Mouse (Mus musculus): ENCODE data around the gene Mapre3.

Mapre3 gene

DNA sequence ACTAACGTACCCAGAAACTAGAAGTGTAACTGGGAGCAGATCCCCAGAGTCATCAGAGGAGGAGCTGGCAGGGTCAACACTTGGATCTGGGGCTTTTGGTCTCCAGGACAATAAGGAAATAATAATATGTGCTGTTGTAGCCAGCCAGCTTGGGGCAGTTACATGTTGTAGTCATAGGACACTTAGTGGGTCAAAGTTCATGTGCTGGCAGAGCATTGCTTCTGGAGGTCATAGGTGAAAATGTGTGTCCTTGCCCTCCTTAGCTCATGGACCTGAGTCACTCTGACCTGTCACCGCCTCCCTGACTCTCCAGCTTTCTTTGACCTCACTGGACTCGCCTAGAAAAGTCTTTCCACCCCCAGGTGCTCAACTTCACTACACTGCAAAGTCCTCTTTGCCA is 19.0 kb downstream of the Mapre3 start:
- Histone ChIP-seq H3K9me3 (ENCODE audit: low read length) (no peaks in the 10 kb centered on the region), H3K4me1 (replicated peaks; ENCODE audit: low read depth, low read length) (no peaks in the 10 kb centered on the region), H3K27me3 (ENCODE audit: insufficient read depth, low read length) (no peaks in the 10 kb centered on the region), H3K4me3 (replicated peaks; ENCODE audit: low read length) (no peak overlapping the region), H3K36me3 (ENCODE audit: insufficient read depth, low read length) (no peaks in the 10 kb centered on the region)
- TF ChIP-seq POU5F1 (IDR thresholded peaks at IDR 0.05; ENCODE audit: borderline replicate concordance, low read length) (no peak), CTCF (conservative IDR thresholded peaks at IDR 0.05; ENCODE audit: low read length) (no peak), NANOG (IDR thresholded peaks at IDR 0.05; ENCODE audit: borderline replicate concordance, low read length) (no peak)

DNA sequence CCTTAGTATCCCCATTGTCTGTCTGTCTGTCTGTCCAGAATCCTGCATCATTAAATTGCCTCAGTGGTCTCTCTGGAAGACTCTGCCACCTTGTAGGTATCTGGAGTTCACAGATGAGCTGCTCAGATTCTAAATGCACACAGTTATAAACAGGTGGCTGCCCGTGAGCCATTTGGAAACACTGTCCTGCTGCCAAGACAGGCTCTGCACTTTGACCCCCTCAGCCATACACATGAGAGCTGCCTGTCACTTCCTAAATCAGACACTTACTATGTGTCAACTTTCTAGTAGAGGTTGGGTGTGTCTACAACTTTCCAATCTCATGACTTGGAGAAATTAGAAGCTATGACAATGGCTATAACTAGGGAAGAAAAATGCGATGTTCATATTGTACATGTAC is 25.3 kb downstream of the Mapre3 start:
- no peak overlapping the region for H3K4me3 ChIP-seq (replicated peaks; ENCODE audit: low read length)
- no peaks in the 10 kb centered on the region for H3K36me3 ChIP-seq (ENCODE audit: insufficient read depth, low read length)
- TF ChIP-seq CTCF (conservative IDR thresholded peaks at IDR 0.05; ENCODE audit: low read length) (no peak), NANOG (IDR thresholded peaks at IDR 0.05; ENCODE audit: borderline replicate concordance, low read length) (no peak), POU5F1 (IDR thresholded peaks at IDR 0.05; ENCODE audit: borderline replicate concordance, low read length) (no peak)
- no peaks in the 10 kb centered on the region for H3K27me3 ChIP-seq (ENCODE audit: insufficient read depth, low read length)
- H3K4me1 ChIP-seq (replicated peaks; ENCODE audit: low read depth, low read length), result no peaks in the 10 kb centered on the region
- H3K9me3 ChIP-seq (ENCODE audit: low read length), result no peaks in the 10 kb centered on the region

DNA sequence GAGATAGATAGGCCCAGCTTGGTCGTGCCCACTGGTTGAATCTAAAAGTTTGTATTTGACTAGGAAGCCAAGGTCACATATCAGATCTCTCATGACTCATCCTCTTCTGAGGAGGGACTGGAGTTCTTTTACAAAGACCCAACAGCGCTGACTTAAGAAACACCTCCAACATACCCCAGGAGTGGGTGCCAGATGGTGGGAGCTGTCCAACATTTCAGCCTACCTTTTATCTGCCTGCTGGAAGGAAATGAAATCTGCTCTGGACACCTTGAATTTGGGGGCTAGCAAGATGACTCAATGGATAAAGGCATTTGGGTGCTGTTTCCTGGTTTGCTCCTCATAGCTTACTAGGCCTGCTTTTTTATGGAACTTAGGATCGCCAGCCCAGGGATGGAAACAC is 27.5 kb downstream of the Mapre3 start:
- no peak overlapping the region for H3K4me3 ChIP-seq (replicated peaks; ENCODE audit: low read length)
- TF ChIP-seq NANOG (IDR thresholded peaks at IDR 0.05; ENCODE audit: borderline replicate concordance, low read length), result no peak
- TF ChIP-seq CTCF (conservative IDR thresholded peaks at IDR 0.05; ENCODE audit: low read length), result no peak
- TF ChIP-seq POU5F1 (IDR thresholded peaks at IDR 0.05; ENCODE audit: borderline replicate concordance, low read length), result no peak
- no peaks in the 10 kb centered on the region for H3K4me1 ChIP-seq (replicated peaks; ENCODE audit: low read depth, low read length)
- no peaks in the 10 kb centered on the region for H3K9me3 ChIP-seq (ENCODE audit: low read length)
- no peaks in the 10 kb centered on the region for H3K36me3 ChIP-seq (ENCODE audit: insufficient read depth, low read length)
- no peaks in the 10 kb centered on the region for H3K27me3 ChIP-seq (ENCODE audit: insufficient read depth, low read length)

DNA sequence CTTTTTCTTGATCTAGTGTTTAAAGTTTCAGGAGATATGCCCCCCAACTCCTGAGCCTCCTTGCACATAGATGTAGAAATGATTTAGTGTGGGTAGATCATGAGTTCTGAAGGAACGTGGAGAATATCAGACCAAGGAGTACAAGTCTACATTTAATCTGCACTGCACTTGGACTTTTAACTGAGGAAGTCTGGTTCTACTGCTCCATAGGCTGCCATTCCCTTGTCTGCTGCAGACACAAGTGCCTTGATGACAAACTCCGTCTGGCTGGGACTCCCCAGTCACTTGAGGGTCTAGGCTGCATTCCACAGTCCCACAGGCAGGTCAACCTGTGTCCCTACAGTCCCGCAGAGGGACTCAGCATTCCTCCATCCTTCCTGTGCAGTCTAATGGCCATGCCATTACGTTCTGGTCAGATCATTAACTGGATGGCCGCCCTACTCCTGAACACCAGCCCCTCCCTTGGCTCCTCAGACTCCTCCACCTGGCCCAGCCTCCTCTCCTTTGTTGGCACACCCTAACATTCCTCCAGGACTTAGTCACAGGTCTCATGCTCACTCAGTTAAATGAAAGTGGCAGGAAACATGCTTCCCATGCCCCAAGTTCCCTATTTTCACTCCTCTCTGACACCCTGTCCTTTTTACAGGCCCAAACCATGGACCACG is 35.6 kb downstream of the Mapre3 start:
- H3K36me3 ChIP-seq (ENCODE audit: insufficient read depth, low read length), result no peaks in the 10 kb centered on the region
- TF ChIP-seq NANOG (IDR thresholded peaks at IDR 0.05; ENCODE audit: borderline replicate concordance, low read length) (no peak), POU5F1 (IDR thresholded peaks at IDR 0.05; ENCODE audit: borderline replicate concordance, low read length) (no peak), CTCF (conservative IDR thresholded peaks at IDR 0.05; ENCODE audit: low read length) (no peak)
- H3K4me3 ChIP-seq (replicated peaks; ENCODE audit: low read length), result no peak overlapping the region
- H3K27me3 ChIP-seq (ENCODE audit: insufficient read depth, low read length), result peaks cover 4% of the 10 kb centered on the region
- no peaks in the 10 kb centered on the region for H3K9me3 ChIP-seq (ENCODE audit: low read length)
- peaks cover 12% of the 10 kb centered on the region for H3K4me1 ChIP-seq (replicated peaks; ENCODE audit: low read depth, low read length)

DNA sequence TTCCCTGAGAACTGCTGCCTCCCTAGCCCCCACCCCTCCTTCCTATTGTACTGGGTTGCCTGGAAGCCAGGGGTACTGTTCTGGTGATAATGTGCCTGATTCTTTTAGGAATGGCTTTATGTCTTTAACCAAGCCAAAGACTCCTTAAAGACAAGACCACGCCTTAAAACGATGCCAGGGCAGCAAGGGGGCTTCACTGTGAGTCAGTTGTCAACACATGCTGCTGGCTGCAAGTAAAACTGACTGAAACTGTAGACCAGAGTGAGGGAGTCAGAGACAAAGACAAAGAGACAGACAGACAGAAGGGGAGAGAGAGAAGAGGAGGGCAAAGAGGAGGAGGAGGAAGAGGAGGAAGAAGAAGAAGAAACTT is 36.1 kb downstream of the Mapre3 start:
- Histone ChIP-seq H3K4me1 (replicated peaks; ENCODE audit: low read depth, low read length) (peaks cover 12% of the 10 kb centered on the region), H3K9me3 (ENCODE audit: low read length) (no peaks in the 10 kb centered on the region), H3K36me3 (ENCODE audit: insufficient read depth, low read length) (no peaks in the 10 kb centered on the region), H3K4me3 (replicated peaks; ENCODE audit: low read length) (no peak overlapping the region), H3K27me3 (ENCODE audit: insufficient read depth, low read length) (peaks cover 4% of the 10 kb centered on the region)
- TF ChIP-seq NANOG (IDR thresholded peaks at IDR 0.05; ENCODE audit: borderline replicate concordance, low read length) (no peak), CTCF (conservative IDR thresholded peaks at IDR 0.05; ENCODE audit: low read length) (no peak), POU5F1 (IDR thresholded peaks at IDR 0.05; ENCODE audit: borderline replicate concordance, low read length) (no peak)

DNA sequence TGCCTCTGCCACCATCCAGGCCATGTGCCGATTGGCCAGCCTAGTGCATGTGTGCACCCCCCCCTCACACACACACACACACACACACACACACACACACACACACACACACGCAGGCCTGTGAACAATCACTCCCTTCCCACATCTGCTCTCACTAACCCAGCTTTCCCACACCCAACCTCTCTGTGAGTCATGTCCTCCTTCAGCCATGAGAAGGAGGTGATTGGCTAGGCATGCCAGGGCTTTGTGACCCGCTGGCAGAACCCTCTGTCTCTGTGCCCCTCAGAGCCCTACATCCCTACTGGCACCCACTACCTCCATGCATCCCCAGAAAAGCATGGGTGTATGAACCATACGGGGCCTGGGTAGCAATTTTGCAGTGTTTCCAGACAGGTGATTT is 39.1 kb downstream of the Mapre3 start:
- Histone ChIP-seq H3K4me3 (replicated peaks; ENCODE audit: low read length) (no peak overlapping the region), H3K9me3 (ENCODE audit: low read length) (no peaks in the 10 kb centered on the region), H3K36me3 (ENCODE audit: insufficient read depth, low read length) (no peaks in the 10 kb centered on the region), H3K27me3 (ENCODE audit: insufficient read depth, low read length) (peaks cover 4% of the 10 kb centered on the region), H3K4me1 (replicated peaks; ENCODE audit: low read depth, low read length) (peaks cover 18% of the 10 kb centered on the region)
- no peak for TF ChIP-seq POU5F1 (IDR thresholded peaks at IDR 0.05; ENCODE audit: borderline replicate concordance, low read length)
- TF ChIP-seq NANOG (IDR thresholded peaks at IDR 0.05; ENCODE audit: borderline replicate concordance, low read length), result no peak
- TF ChIP-seq CTCF (conservative IDR thresholded peaks at IDR 0.05; ENCODE audit: low read length), result no peak

DNA sequence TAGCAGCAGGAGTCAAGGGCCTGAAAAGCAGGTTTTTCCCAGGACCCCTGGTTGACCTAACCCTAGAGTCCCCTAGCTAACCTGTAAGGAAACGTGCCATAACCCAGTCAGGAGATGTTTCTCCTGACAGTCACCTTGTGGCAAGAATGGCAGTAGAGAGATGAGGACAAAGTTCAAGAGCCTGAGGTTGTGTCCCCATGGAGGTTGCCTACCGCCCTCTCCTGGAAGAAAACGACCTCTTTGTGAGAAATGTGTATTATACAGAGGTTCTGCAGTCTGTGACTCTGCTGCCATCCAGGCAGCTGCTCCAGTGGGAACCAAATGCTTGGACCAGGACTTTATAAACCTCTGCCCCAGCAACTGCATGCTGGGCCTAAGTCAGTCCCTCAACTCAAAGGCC is 41.2 kb downstream of the Mapre3 start:
- H3K4me1 ChIP-seq (replicated peaks; ENCODE audit: low read depth, low read length), result peaks cover 16% of the 10 kb centered on the region
- no peak overlapping the region for H3K4me3 ChIP-seq (replicated peaks; ENCODE audit: low read length)
- H3K9me3 ChIP-seq (ENCODE audit: low read length), result no peaks in the 10 kb centered on the region
- H3K36me3 ChIP-seq (ENCODE audit: insufficient read depth, low read length), result no peaks in the 10 kb centered on the region
- TF ChIP-seq CTCF (conservative IDR thresholded peaks at IDR 0.05; ENCODE audit: low read length) (no peak), NANOG (IDR thresholded peaks at IDR 0.05; ENCODE audit: borderline replicate concordance, low read length) (no peak), POU5F1 (IDR thresholded peaks at IDR 0.05; ENCODE audit: borderline replicate concordance, low read length) (no peak)
- H3K27me3 ChIP-seq (ENCODE audit: insufficient read depth, low read length), result no peaks in the 10 kb centered on the region

DNA sequence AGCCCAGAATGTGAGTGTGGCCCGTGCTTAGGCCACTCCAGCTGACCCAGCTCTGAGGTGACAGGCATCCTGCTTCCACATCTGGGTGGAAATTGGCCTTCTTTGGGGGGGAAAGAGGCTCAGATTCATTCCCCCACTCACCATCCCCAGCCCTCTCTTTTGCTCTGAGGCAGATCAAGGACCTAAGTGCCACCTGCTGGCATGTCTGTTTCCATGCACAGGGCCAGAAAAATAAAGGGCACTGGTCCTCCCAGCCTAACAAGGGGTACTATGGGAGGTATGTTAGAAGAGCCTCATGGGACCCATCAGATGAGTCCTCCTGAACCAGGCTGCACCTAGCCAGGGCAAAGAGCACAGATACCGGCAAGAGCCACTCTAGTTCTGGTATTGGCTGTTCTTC is 41.7 kb downstream of the Mapre3 start:
- Histone ChIP-seq H3K4me3 (replicated peaks; ENCODE audit: low read length) (no peak overlapping the region), H3K4me1 (replicated peaks; ENCODE audit: low read depth, low read length) (peaks cover 12% of the 10 kb centered on the region), H3K27me3 (ENCODE audit: insufficient read depth, low read length) (no peaks in the 10 kb centered on the region; the same call in 1 of the 2 replicates), H3K9me3 (ENCODE audit: low read length) (no peaks in the 10 kb centered on the region), H3K36me3 (ENCODE audit: insufficient read depth, low read length) (no peaks in the 10 kb centered on the region)
- TF ChIP-seq POU5F1 (IDR thresholded peaks at IDR 0.05; ENCODE audit: borderline replicate concordance, low read length) (no peak), CTCF (conservative IDR thresholded peaks at IDR 0.05; ENCODE audit: low read length) (no peak), NANOG (IDR thresholded peaks at IDR 0.05; ENCODE audit: borderline replicate concordance, low read length) (no peak)

DNA sequence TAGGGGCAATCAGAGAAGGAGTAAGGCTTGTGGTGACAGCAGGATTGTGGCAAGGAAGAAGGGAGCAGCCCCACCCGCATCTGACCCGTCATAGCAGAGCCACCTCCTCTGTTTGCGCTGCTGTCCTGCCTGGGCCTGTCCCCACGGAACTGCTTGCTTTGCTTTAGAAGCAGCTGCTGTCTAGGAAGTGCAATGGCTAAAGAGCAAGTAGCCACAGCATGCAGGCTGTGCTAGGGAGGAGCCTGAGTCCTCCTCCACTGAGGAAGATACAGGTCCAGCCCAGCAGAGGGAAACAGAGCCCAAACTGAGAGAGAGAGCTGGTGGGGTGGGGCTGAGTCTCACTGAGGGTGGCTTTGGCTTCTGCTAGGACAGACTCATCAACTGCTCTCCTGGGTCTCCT is 49.4 kb downstream of the Mapre3 start:
- no peak for TF ChIP-seq CTCF (conservative IDR thresholded peaks at IDR 0.05; ENCODE audit: low read length)
- Histone ChIP-seq H3K36me3 (ENCODE audit: insufficient read depth, low read length) (no peaks in the 10 kb centered on the region), H3K4me1 (replicated peaks; ENCODE audit: low read depth, low read length) (peaks cover 38% of the 10 kb centered on the region), H3K9me3 (ENCODE audit: low read length) (no peaks in the 10 kb centered on the region), H3K4me3 (replicated peaks; ENCODE audit: low read length) (peak overlapping the region; percentile 30; the same call in 1 of the 2 replicates), H3K27me3 (ENCODE audit: insufficient read depth, low read length) (peaks cover 12% of the 10 kb centered on the region)

All from E14TG2a.4 (cell line).